Mouse (Mus musculus) MEL-GATA-1-ER (cell line): ENCODE measurements around the gene Akr1cl.
"Not testable (repeated sequence)": the region's sequence is repeated elsewhere in the genome, so short reads cannot be mapped to it uniquely, and the experiment has no call there.

Experiments
- DNase-seq: peaks from one replicate; pipeline ENCODE4 v3.0.0-alpha.2; 2012; ENCODE audit warnings: low read depth; ENCODE audit errors: extremely low read depth

Akr1cl gene

DNA sequence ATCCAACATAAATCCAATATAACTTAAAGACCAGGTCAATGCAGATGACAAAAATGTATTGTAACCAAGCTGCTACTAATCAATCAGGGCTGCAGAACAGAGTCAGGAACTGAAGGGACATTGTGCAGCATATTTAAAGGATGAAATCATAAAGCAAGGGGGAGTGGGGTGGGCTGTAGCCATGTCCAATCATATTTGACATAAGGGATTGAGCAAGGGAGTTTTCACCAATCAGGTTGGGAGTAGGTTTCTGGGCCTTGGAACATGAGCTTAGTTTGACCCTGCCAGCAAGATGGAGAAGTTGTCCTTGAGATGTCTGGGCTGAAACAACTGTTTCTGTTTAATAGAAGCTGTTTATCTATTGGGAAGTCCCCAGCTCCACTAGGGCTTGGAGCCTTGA is at the start of gene Akr1cl:
Akr1cl (minus strand) TSS at position 119 of the 400 bp plus-strand sequence.
- no peak for DNase-seq

DNA sequence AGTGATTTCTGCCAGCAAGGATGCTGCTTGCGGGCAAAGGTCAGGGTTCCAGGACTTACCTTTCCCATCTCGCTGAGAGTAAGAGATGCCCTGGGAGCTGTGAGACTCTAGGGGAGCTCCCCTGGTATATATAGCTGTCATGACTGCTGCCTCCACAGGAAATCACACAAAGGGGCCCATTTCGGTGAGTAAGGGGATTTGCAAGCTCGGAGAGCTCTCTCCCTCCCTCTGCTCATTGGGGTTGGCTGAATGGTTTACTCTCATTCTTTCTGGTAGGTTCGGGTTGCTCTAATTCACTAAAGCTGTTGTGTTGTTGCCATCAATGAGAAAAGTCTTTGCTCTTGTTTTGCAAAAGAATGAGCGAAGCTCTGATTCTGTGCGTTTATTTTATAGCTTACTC is 49.6 kb upstream of the Akr1cl start, which contains the start of gene Crygb:
Crygb (minus strand) TSS at position 101 of the 400 bp plus-strand sequence.
- DNase-seq: no peak

GRCm38 (mm10) chr1:65075607-65076006 is 43.0 kb upstream of the Akr1cl start:
- no peak for DNase-seq

GRCm38 (mm10) chr1:65073589-65073988 is 41.0 kb upstream of the Akr1cl start, which contains the start of gene Crygc:
Gene Crygc (minus strand): TSS chr1:65073689.
- DNase-seq: no peak

DNA sequence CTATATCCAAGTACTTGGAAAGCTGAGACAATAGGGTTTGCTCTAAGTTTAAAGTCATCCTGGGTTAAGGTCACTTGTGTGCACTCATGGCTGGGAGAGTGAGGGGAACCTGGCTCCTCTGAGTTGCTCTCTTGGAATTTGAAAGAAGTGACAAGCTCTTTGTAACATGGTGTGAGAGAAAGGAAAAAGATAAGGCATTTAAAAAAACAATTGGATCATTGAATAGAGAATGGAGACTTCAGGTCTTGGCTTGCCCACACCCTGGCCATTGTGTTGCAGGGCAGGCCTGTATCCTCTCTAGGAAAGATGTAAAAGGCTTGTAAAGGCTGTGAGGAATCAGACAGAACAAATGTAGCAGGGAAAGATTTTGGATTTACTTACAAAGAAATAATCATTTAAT is 35.3 kb upstream of the Akr1cl start:
- no peak for DNase-seq

DNA sequence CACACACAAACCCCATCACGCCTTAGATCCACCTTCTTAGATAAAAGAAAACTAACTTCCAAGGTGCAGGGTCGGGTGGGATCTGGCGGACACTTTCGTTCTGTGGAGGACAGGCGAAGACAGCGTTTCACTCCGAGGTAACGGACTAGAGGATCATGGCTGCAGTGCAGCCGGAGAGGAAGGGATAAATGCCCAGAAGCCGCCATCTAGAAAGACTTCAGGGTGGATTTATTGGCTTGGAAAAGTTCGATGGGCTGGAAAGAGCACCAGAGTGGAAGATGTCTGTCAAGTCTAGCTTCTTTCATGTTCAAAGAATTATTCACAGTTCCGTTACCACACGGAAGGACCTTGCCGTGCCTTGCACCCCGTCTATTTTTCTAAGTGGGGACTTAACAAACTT is 31.6 kb upstream of the Akr1cl start:
- DNase-seq: no peak

DNA sequence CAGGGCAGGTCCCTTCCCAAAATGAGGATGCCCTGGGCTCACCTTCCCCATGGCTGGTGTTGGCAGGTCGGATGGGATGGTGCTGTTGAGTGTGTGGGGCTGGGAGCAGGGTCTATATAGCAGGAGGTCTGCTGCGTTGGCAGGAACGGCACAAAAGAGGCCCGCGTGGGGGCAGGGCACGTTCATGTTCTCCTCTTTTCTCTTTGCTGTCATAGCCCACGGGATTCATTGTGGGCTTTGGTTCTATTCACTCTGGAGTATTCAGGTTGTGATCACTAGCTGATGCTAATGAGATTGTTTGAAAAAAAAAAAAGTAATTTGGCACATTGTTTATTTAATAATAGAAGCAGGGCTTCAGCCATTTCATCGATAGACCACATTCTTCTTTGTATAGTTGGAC is 30.8 kb upstream of the Akr1cl start, which contains the start of gene Crygd:
Crygd (minus strand) TSS at position 101 of the 400 bp plus-strand sequence.
- DNase-seq: no peak

- DNase-seq: no peak
These were observed 19.6 kb upstream of the Akr1cl start for GRCm38 (mm10) chr1:65052140-65052539.

- no peak for DNase-seq
These were observed 19.1 kb upstream of the Akr1cl start for GRCm38 (mm10) chr1:65051696-65052095.

GRCm38 (mm10) chr1:65050952-65051351 is 18.4 kb upstream of the Akr1cl start, which contains the start of gene Cryge:
Gene Cryge (minus strand): TSS chr1:65051149.
- not testable (repeated sequence) for DNase-seq

DNA sequence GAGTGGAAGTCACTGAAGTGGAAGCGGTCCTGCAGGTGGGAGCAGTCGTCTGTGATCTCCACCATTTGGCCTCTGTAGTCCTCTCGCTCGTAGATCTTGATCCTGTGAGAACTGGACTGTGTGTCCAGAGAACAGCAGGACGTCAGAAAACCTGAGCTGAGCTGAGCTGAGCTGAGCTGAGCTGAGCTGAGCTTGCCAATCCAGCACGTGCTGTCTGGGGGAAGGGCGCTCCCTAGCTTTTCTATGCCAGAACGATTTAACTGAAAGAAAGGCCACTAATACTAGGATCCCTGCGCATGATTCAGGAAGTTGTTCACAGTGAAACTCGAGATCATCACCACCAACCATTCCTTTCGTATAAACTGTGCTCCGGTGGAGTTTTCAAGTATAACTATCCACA is 16.2 kb upstream of the Akr1cl start:
- DNase-seq: no peak

DNA sequence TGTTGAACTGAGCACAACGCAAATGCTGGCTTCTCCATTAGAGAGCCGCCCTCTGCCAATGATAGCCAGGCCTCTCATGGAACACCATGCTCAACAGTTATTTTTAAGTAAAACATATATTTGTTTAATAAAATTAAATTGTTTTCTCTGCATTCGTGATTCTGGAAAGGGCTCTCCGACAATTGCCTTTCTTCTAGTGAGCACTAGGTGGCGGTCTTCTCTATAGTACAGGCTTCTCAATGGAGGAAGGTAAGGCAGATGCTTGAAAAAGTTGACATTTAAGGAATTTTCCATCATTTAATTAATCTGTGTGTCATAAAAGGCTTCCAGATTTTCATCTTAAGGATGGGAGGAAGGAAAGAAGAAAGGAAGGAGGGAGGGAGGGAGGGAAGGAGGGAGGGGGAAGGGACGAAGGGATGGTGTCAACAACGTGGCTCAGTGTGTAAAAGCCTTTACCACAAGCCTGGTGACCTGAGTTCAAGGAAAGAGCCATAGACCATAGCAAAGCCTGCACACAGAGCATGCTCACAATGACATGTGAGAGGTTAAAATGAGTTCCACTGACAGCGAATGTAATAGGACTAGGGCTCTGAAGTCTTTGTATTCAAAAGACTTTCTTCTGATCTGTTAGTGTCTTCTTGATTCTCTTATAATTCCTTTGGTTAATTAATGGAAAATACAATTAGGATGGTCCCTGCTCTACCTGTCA is 14.0 kb upstream of the Akr1cl start:
- peak; percentile 20 for DNase-seq

GRCm38 (mm10) chr1:65043433-65043832 is 10.9 kb upstream of the Akr1cl start:
- no peak for DNase-seq

- no peak for DNase-seq
These were observed 9.3 kb upstream of the Akr1cl start for GRCm38 (mm10) chr1:65041837-65042236.

GRCm38 (mm10) chr1:65040806-65041205 is 8.2 kb upstream of the Akr1cl start:
- DNase-seq: no peak

DNA sequence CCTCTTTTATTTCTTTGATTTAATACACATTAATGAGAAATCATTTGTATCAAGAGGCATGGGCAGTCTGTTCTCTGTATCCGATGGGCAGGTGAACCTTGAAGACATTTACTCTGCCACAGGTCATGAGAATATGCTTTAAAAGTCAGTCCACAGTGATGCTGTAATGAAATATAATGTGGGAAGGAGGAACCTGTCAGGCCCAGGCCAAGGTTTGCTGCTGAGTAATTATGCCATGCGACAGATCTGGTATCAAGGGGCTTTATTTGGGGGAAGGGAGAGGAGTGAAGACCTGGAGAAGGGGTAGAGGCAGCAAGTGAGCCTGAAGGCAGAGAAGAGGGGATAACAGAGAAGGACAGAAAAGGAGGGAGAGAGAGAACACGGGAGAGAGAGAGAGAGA is 7.1 kb upstream of the Akr1cl start:
- DNase-seq: no peak

- DNase-seq: no peak
These were observed 5.0 kb upstream of the Akr1cl start for GRCm38 (mm10) chr1:65037542-65037941.

GRCm38 (mm10) chr1:65035513-65035912 is 3.0 kb upstream of the Akr1cl start:
- no peak for DNase-seq

DNA sequence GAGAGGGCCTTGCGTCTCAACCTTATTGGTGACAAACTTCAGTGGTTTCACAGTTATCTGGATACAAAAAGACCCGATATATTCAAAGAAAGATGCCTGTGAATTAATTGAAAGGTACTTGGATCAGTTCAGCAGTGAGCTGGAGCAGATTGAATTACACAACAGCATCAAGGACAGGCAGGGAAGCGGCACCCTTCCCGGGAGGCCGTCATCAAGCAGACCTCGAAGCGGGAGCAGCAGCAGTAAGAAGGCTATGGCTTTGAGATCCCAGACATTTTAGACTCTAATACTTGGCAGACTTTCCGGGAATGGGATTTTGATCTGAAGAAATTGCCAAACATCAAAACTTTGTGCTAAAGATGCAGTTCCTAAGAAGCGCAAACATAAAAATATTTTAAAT is 4.4 kb downstream of the Akr1cl start:
- no peak for DNase-seq

- DNase-seq: no peak
These were observed 19.8 kb downstream of the Akr1cl start for GRCm38 (mm10) chr1:65012726-65013125.

GRCm38 (mm10) chr1:65010153-65010552 is 22.4 kb downstream of the Akr1cl start:
- DNase-seq: peak; percentile 75

DNA sequence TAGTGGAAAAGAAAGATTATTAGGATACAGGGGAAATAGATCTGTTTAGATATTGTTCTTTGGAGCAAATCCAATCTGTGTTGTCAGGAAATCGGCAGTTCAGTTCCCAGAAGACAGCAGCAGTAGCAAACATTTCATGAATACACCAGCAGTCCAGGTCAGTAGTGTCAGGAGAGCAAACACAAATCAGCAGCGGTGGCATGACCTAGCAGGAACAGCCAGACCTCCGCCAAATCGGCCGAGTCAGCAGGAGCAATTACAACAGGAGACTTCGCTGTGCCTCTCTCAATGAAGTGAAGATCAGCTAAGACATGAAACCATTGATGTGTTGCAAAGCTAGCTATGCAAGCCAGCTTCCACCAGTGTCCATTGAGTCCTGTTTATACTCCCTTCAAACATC is 27.0 kb downstream of the Akr1cl start:
- no peak for DNase-seq

- DNase-seq: no peak
These were observed 28.0 kb downstream of the Akr1cl start for GRCm38 (mm10) chr1:65004526-65004925.
